25 mouse cellular contexts compared by ENCODE assay signal in genomic region chr12:116270538-116270937, GRCm38 (mm10). TPM values are rescaled to one million over a fixed set of nuclear protein-coding genes. Genes with fewer than 3 reads are reported as not detected.
DNase-seq lines count a peak whose midpoint lies in the region; ATAC-seq and TF ChIP-seq lines count a peak whose summit lies in the region.
"Had no signal": no experiment of that assay in that cellular context is flagged by ENCODE, and none has a peak within 500 bp of the region (broad histone marks: within the 10 kb centered on the region; RNA-seq: fewer than 3 reads in every experiment).

No protein-coding gene starts in this region.

- peak; percentile 79 for DNase-seq in heart, adult 11 months
- peak; percentile 28 for DNase-seq in NIH3T3 (ENCODE audit: low read depth)
- no peak for DNase-seq in kidney, postnatal 25 days
- no peak for DNase-seq in cerebellum, postnatal 4 days (ENCODE audit: low spot score in 2 of 2)
- DNase-seq: adrenal gland, adult 8-10 months; adrenal gland, postnatal 14 days; adrenal gland, postnatal 36 days; B cell, adult 2 months; cerebellum, adult 11-12 months; cerebellum, adult 2 months; cerebellum, adult 9-10 months; cerebellum, postnatal 10 days; cerebellum, postnatal 25 days; embryo, embryonic 11 days; forebrain, postnatal 0 days had no signal

- no peak for ATAC-seq in heart, embryonic 11.5 days (replicated peaks; ENCODE audit: insufficient number of reproducible peaks, low FRiP score, low TSS enrichment)
- ATAC-seq: CD4-positive, CD25-positive, alpha-beta regulatory T cell, adult 4 months; forebrain, embryonic 13.5 days; forebrain, embryonic 15.5 days; forebrain, postnatal 0 days had no signal

- TF ChIP-seq CTCF in embryonic fibroblast, embryonic 13.5 days (IDR thresholded peaks at IDR 0.05; ENCODE audit: borderline replicate concordance, insufficient read depth, low read length) = no peak

- H3K9me3 ChIP-seq in heart, embryonic 11.5 days (replicated peaks; ENCODE audit: control insufficient read depth, low read length) = no peaks in the 10 kb centered on the region
- H3K9me3 ChIP-seq: embryonic facial prominence, embryonic 13.5 days; embryonic facial prominence, embryonic 15.5 days; forebrain, embryonic 13.5 days; forebrain, embryonic 15.5 days; G1E had no signal

- H3K9ac ChIP-seq in heart, embryonic 11.5 days (ENCODE audit: low read depth, low read length) = no peak overlapping the region
- H3K9ac ChIP-seq: embryonic facial prominence, embryonic 13.5 days; embryonic facial prominence, embryonic 15.5 days; forebrain, embryonic 13.5 days; forebrain, embryonic 15.5 days; forebrain, postnatal 0 days had no signal

- H3K4me3 ChIP-seq in heart, embryonic 11.5 days (ENCODE audit: low read depth, low read length) = no peak overlapping the region
- H3K4me3 ChIP-seq in embryonic fibroblast, embryonic 13.5 days (ENCODE audit: insufficient read depth, low read length) = no peak overlapping the region
- H3K4me3 ChIP-seq: embryonic facial prominence, embryonic 13.5 days; embryonic facial prominence, embryonic 15.5 days; forebrain, embryonic 13.5 days; forebrain, embryonic 15.5 days had no signal

- H3K4me1 ChIP-seq in heart, embryonic 11.5 days (ENCODE audit: control insufficient read depth, insufficient read depth, low read length) = no peaks in the 10 kb centered on the region
- no peaks in the 10 kb centered on the region; the same call in 1 of the 2 replicates for H3K4me1 ChIP-seq in embryonic fibroblast, embryonic 13.5 days (ENCODE audit: control insufficient read depth, insufficient read depth, low read length)
- H3K4me1 ChIP-seq: embryonic facial prominence, embryonic 13.5 days; embryonic facial prominence, embryonic 15.5 days; forebrain, embryonic 13.5 days; forebrain, embryonic 15.5 days had no signal

- 81% methylated on average over 1 of the region's 1 CpGs for WGBS in heart, embryonic 11.5 days (ENCODE audit: insufficient replicate concordance)

- TF ChIP-seq POLR2A in embryonic fibroblast, embryonic 13.5 days (IDR thresholded peaks at IDR 0.05; ENCODE audit: low read depth, low read length) = no peak

- no peaks in the 10 kb centered on the region for H3K36me3 ChIP-seq in heart, embryonic 11.5 days (ENCODE audit: control insufficient read depth, insufficient read depth, low read length)
- H3K36me3 ChIP-seq: embryonic facial prominence, embryonic 13.5 days; embryonic facial prominence, embryonic 15.5 days; forebrain, embryonic 15.5 days; G1E had no signal

- H3K27ac ChIP-seq in heart, embryonic 11.5 days (ENCODE audit: low read depth, low read length) = no peak overlapping the region
- peak overlapping the region; percentile 59; the same call in 1 of the 2 replicates for H3K27ac ChIP-seq in embryonic fibroblast, embryonic 13.5 days (ENCODE audit: insufficient read depth, low read length)
- H3K27ac ChIP-seq: embryonic facial prominence, embryonic 13.5 days; embryonic facial prominence, embryonic 15.5 days; forebrain, embryonic 13.5 days; forebrain, embryonic 15.5 days had no signal

- H3K4me2 ChIP-seq in heart, embryonic 11.5 days = no peak overlapping the region
- H3K4me2 ChIP-seq: embryonic facial prominence, embryonic 13.5 days; embryonic facial prominence, embryonic 15.5 days; forebrain, embryonic 13.5 days; forebrain, embryonic 15.5 days had no signal

- peaks cover 22% of the 10 kb centered on the region for H3K27me3 ChIP-seq in heart, embryonic 11.5 days (ENCODE audit: control insufficient read depth, insufficient read depth, low read length)
- H3K27me3 ChIP-seq: embryonic facial prominence, embryonic 13.5 days; embryonic facial prominence, embryonic 15.5 days; forebrain, embryonic 13.5 days; forebrain, embryonic 15.5 days had no signal

RNA-seq across cellular contexts. Expression of gene Gm11027, which starts 4.6 kb away (rescaled TPM):
- polyA plus RNA-seq in heart, embryonic 11.5 days (2014; fragmentation: Nextera tagmentation; extraction: Ambion mirVana) = not detected in 2 replicates
- not detected in 2 replicates for polyA plus RNA-seq in embryonic fibroblast, embryonic 13.5 days (2011; ENCODE audit: insufficient read length, low read depth, missing spikeins)
- polyA plus RNA-seq: CD4-positive, CD25-positive, alpha-beta regulatory T cell, adult 4 months; cerebellum, adult 2 months; embryonic facial prominence, embryonic 11.5 days; embryonic facial prominence, embryonic 13.5 days; embryonic facial prominence, embryonic 15.5 days; forebrain, embryonic 11.5 days; forebrain, embryonic 13.5 days; forebrain, embryonic 15.5 days; forebrain, postnatal 0 days; G1E had no signal

RNA-seq across cellular contexts. Expression of gene Wdr60, which starts 7.7 kb away (rescaled TPM):
- 7.3 and 9.3 TPM in 2 replicates for polyA plus RNA-seq in heart, embryonic 11.5 days (2014; fragmentation: Nextera tagmentation; extraction: Ambion mirVana)
- 12.0 and 13.9 TPM in 2 replicates for polyA plus RNA-seq in embryonic fibroblast, embryonic 13.5 days (2011; ENCODE audit: insufficient read length, low read depth, missing spikeins)

RNA-seq across cellular contexts. Expression of gene Esyt2, which starts 10.5 kb away (rescaled TPM):
- 15.7 and 16.6 TPM in 2 replicates for polyA plus RNA-seq in heart, embryonic 11.5 days (2014; fragmentation: Nextera tagmentation; extraction: Ambion mirVana)
- polyA plus RNA-seq in embryonic fibroblast, embryonic 13.5 days (2011; ENCODE audit: insufficient read length, low read depth, missing spikeins) = 221 and 258 TPM in 2 replicates

Comparison
In these comparisons a context has a peak if more than half of its experiments do, and no peak if none do; other contexts are left out.
1. DNase-seq: peak in heart, adult 11 months (single experiment) and NIH3T3 (single experiment); none in kidney, postnatal 25 days (0 of 2) and cerebellum, postnatal 4 days (0 of 2).
2. RNA of gene Esyt2, which starts 10.5 kb away (polyA plus RNA-seq): 221 to 258 TPM in embryonic fibroblast, embryonic 13.5 days; 15.7 to 16.6 TPM in heart, embryonic 11.5 days; every median in the first group is over 10 times any median in the second.